Mouse (Mus musculus) retina, postnatal 7 days (tissue): ENCODE measurements around the gene Sf3b1.
"Not testable (repeated sequence)": the region's sequence is repeated elsewhere in the genome, so short reads cannot be mapped to it uniquely, and the experiment has no call there.

Source experiments
- DNase-seq: peaks from one replicate; pipeline ENCODE4 v3.0.0-alpha.2; 2012; ENCODE audit warnings: low read depth, low spot score

Sf3b1 gene

GRCm38 (mm10) chr1:54958525-54958924, 68.8 kb downstream of the Sf3b1 start:
- no peak for DNase-seq

- DNase-seq = not testable (repeated sequence)
Measured at GRCm38 (mm10) chr1:54956995-54957394, 70.3 kb downstream of the Sf3b1 start.

GRCm38 (mm10) chr1:54954856-54955255, 72.4 kb downstream of the Sf3b1 start:
- DNase-seq = no peak

- no peak for DNase-seq
Measured at GRCm38 (mm10) chr1:54944648-54945047, 82.6 kb downstream of the Sf3b1 start.

- no peak for DNase-seq
Measured at GRCm38 (mm10) chr1:54935466-54935865, 91.8 kb downstream of the Sf3b1 start.
